ENCODE assay signal across 19 mouse cellular contexts in genomic region chr14:31191936-31192335, GRCm38 (mm10). TPM values are rescaled to one million over a fixed set of nuclear protein-coding genes. Genes with fewer than 3 reads are reported as not detected.
DNase-seq lines count a peak whose midpoint lies in the region; ATAC-seq lines count a peak whose summit lies in the region.
"Had no signal": no experiment of that assay in that cellular context is flagged by ENCODE, and none has a peak within 500 bp of the region (broad histone marks: within the 10 kb centered on the region; RNA-seq: fewer than 3 reads in every experiment).

No protein-coding gene starts in this region.

- peak; percentile 53 for DNase-seq in adrenal gland, postnatal 10 days
- DNase-seq in adrenal gland, adult 18-20 months (ENCODE audit: low spot score in 2 of 2), result no peak
- DNase-seq in heart, postnatal 14 days, result no peak
- DNase-seq in fat pad, adult 2 months (ENCODE audit: extremely low read depth, low read depth, low spot score), result peak; percentile 75
- no peak for DNase-seq in layer of hippocampus, postnatal 36 days
- DNase-seq: adrenal gland, postnatal 14 days; lung, embryonic 14.5 days; thymus, adult 2 months had no signal

- 30% methylated on average over 2 of the region's 2 CpGs for WGBS in heart, embryonic 13.5 days
- WGBS in liver, embryonic 16.5 days (ENCODE audit: insufficient replicate concordance), result 56% methylated on average over 2 of the region's 2 CpGs
- 65% methylated on average over 2 of the region's 2 CpGs for WGBS in liver, embryonic 12.5 days (ENCODE audit: insufficient replicate concordance)

- H3K9me3 ChIP-seq in heart, embryonic 13.5 days, result no peaks in the 10 kb centered on the region
- H3K9me3 ChIP-seq in liver, embryonic 16.5 days (replicated peaks; ENCODE audit: control insufficient read depth, low read length), result no peaks in the 10 kb centered on the region
- no peaks in the 10 kb centered on the region for H3K9me3 ChIP-seq in liver, embryonic 12.5 days (replicated peaks)
- H3K9me3 ChIP-seq: embryonic facial prominence, embryonic 12.5 days; heart, embryonic 10.5 days; hindbrain, embryonic 12.5 days; kidney, embryonic 15.5 days; neural tube, embryonic 12.5 days had no signal

- no peak overlapping the region for H3K4me2 ChIP-seq in heart, embryonic 13.5 days
- no peak overlapping the region for H3K4me2 ChIP-seq in liver, embryonic 16.5 days (ENCODE audit: low read depth, low read length)
- H3K4me2 ChIP-seq in liver, embryonic 12.5 days, result no peak overlapping the region
- H3K4me2 ChIP-seq: embryonic facial prominence, embryonic 12.5 days; hindbrain, embryonic 12.5 days; kidney, embryonic 15.5 days; lung, embryonic 14.5 days; neural tube, embryonic 12.5 days had no signal

- peaks cover 98% of the 10 kb centered on the region for H3K36me3 ChIP-seq in heart, embryonic 13.5 days
- H3K36me3 ChIP-seq in liver, embryonic 16.5 days (ENCODE audit: control insufficient read depth, insufficient read depth), result peaks cover 34% of the 10 kb centered on the region
- H3K36me3 ChIP-seq in liver, embryonic 12.5 days, result peaks cover 98% of the 10 kb centered on the region

- H3K4me1 ChIP-seq in heart, embryonic 13.5 days, result peaks cover 98% of the 10 kb centered on the region
- H3K4me1 ChIP-seq in liver, embryonic 16.5 days (ENCODE audit: control insufficient read depth, low read depth, low read length), result peaks cover 19% of the 10 kb centered on the region
- peaks cover 15% of the 10 kb centered on the region for H3K4me1 ChIP-seq in liver, embryonic 12.5 days
- H3K4me1 ChIP-seq: embryonic facial prominence, embryonic 12.5 days; hindbrain, embryonic 12.5 days had no signal

- 0 out of 2 replicates have a peak overlapping the region, but pooled peaks have one; percentile 20 for H3K9ac ChIP-seq in heart, embryonic 13.5 days
- H3K9ac ChIP-seq in liver, embryonic 16.5 days (ENCODE audit: low read depth, low read length), result no peak overlapping the region
- no peak overlapping the region for H3K9ac ChIP-seq in liver, embryonic 12.5 days
- H3K9ac ChIP-seq: embryonic facial prominence, embryonic 12.5 days; hindbrain, embryonic 12.5 days; kidney, embryonic 15.5 days; lung, embryonic 14.5 days; neural tube, embryonic 12.5 days had no signal

- peak overlapping the region; percentile 72 for H3K27ac ChIP-seq in heart, embryonic 13.5 days (replicated peaks)
- H3K27ac ChIP-seq in liver, embryonic 16.5 days (ENCODE audit: low read length), result no peak overlapping the region
- no peak overlapping the region for H3K27ac ChIP-seq in liver, embryonic 12.5 days
- H3K27ac ChIP-seq: embryonic facial prominence, embryonic 12.5 days; heart, embryonic 10.5 days; hindbrain, embryonic 12.5 days; kidney, embryonic 15.5 days; left cerebral cortex, adult 2 months; neural tube, embryonic 12.5 days had no signal

- intact Hi-C loops in heart, postnatal 14 days (cut with DNase I), result no loop called here

- ATAC-seq in heart, embryonic 13.5 days (ENCODE audit: extremely low read depth, insufficient number of reproducible peaks, low FRiP score, low TSS enrichment), result no peak
- 0 out of 2 replicates have a peak, but pooled peaks have one; percentile 12 for ATAC-seq in liver, embryonic 16.5 days (ENCODE audit: low read depth)
- no peak for ATAC-seq in liver, embryonic 12.5 days
- ATAC-seq: inflammation-experienced regulatory T-cells, adult 6 months had no signal

- H3K27me3 ChIP-seq in heart, embryonic 13.5 days (replicated peaks), result no peaks in the 10 kb centered on the region
- H3K27me3 ChIP-seq in liver, embryonic 16.5 days (ENCODE audit: control insufficient read depth, insufficient read depth, low read depth, low read length), result no peaks in the 10 kb centered on the region
- no peaks in the 10 kb centered on the region for H3K27me3 ChIP-seq in liver, embryonic 12.5 days (replicated peaks)
- H3K27me3 ChIP-seq: CH12.LX; embryonic facial prominence, embryonic 12.5 days; hindbrain, embryonic 12.5 days; kidney, embryonic 15.5 days; neural tube, embryonic 12.5 days had no signal

- H3K4me3 ChIP-seq in heart, embryonic 13.5 days, result no peak overlapping the region
- H3K4me3 ChIP-seq in liver, embryonic 16.5 days (ENCODE audit: low read depth, low read length), result no peak overlapping the region
- H3K4me3 ChIP-seq in liver, embryonic 12.5 days, result no peak overlapping the region
- H3K4me3 ChIP-seq: embryonic facial prominence, embryonic 12.5 days; heart, embryonic 10.5 days; hindbrain, embryonic 12.5 days; kidney, embryonic 15.5 days; left cerebral cortex, adult 2 months; neural tube, embryonic 12.5 days had no signal

RNA-seq across cellular contexts. Expression of gene Tnnc1, which starts 16.2 kb away (rescaled TPM):
- 10 to 100 TPM; 11.1 to 45.0 TPM for total RNA-seq in adrenal gland, postnatal 10 days (2021)
- 1 to 10 TPM in 1 of 2 experiments, under 1 TPM in 1; 0.74 to 1.7 TPM for total RNA-seq in adrenal gland, adult 18-20 months (2021)
- 3,442 and 4,164 TPM in 2 replicates for polyA plus RNA-seq in heart, embryonic 13.5 days (2015; fragmentation: Nextera tagmentation; extraction: Ambion mirVana)
- 1,000 to 10,000 TPM; 4,401 to 4,949 TPM for total RNA-seq in heart, postnatal 14 days (2021)
- 80.6 and 93.1 TPM in 2 replicates for polyA plus RNA-seq in liver, embryonic 16.5 days (2015; fragmentation: Nextera tagmentation; extraction: Ambion mirVana)
- 10.8 and 11.5 TPM in 2 replicates for polyA plus RNA-seq in liver, embryonic 12.5 days (2016; fragmentation: Nextera tagmentation; extraction: Ambion mirVana)
- total RNA-seq in layer of hippocampus, postnatal 36 days (2021), result 1 to 10 TPM; 3.8 to 4.4 TPM
- polyA plus RNA-seq: inflammation-experienced regulatory T-cells, adult 6 months had no signal

RNA-seq across cellular contexts. Expression of gene Stab1, which starts 23.5 kb away (rescaled TPM):
- total RNA-seq in adrenal gland, postnatal 10 days (2021), result 10 to 100 TPM; 74.3 to 74.8 TPM
- total RNA-seq in adrenal gland, adult 18-20 months (2021), result 10 to 100 TPM; 83.4 to 93.7 TPM
- polyA plus RNA-seq in heart, embryonic 13.5 days (2015; fragmentation: Nextera tagmentation; extraction: Ambion mirVana), result 43.2 and 49.5 TPM in 2 replicates
- 10 to 100 TPM; 74.5 to 78.7 TPM for total RNA-seq in heart, postnatal 14 days (2021)
- 25.8 and 32.2 TPM in 2 replicates for polyA plus RNA-seq in liver, embryonic 16.5 days (2015; fragmentation: Nextera tagmentation; extraction: Ambion mirVana)
- 27.4 and 28.0 TPM in 2 replicates for polyA plus RNA-seq in liver, embryonic 12.5 days (2016; fragmentation: Nextera tagmentation; extraction: Ambion mirVana)
- 10 to 100 TPM; 16.6 to 24.0 TPM for total RNA-seq in layer of hippocampus, postnatal 36 days (2021)

RNA-seq across cellular contexts. Expression of gene Nisch, which starts 24.8 kb away (rescaled TPM):
- 100 to 1,000 TPM; 224 to 328 TPM for total RNA-seq in adrenal gland, postnatal 10 days (2021)
- 100 to 1,000 TPM; 257 to 319 TPM for total RNA-seq in adrenal gland, adult 18-20 months (2021)
- 340 and 345 TPM in 2 replicates for polyA plus RNA-seq in heart, embryonic 13.5 days (2015; fragmentation: Nextera tagmentation; extraction: Ambion mirVana)
- total RNA-seq in heart, postnatal 14 days (2021), result 100 to 1,000 TPM; 185 to 197 TPM
- 94.9 and 112 TPM in 2 replicates for polyA plus RNA-seq in liver, embryonic 16.5 days (2015; fragmentation: Nextera tagmentation; extraction: Ambion mirVana)
- 145 and 151 TPM in 2 replicates for polyA plus RNA-seq in liver, embryonic 12.5 days (2016; fragmentation: Nextera tagmentation; extraction: Ambion mirVana)
- total RNA-seq in layer of hippocampus, postnatal 36 days (2021), result 100 to 1,000 TPM; 458 to 488 TPM

RNA-seq across cellular contexts. Expression of gene Sema3g, which starts 25.7 kb away (rescaled TPM):
- total RNA-seq in adrenal gland, postnatal 10 days (2021), result 10 to 100 TPM; 12.1 to 12.3 TPM
- 10 to 100 TPM in 1 of 2 experiments, 1 to 10 TPM in 1; 8.5 to 10.6 TPM for total RNA-seq in adrenal gland, adult 18-20 months (2021)
- polyA plus RNA-seq in heart, embryonic 13.5 days (2015; fragmentation: Nextera tagmentation; extraction: Ambion mirVana), result 0.51 TPM in 2 replicates
- 10 to 100 TPM; 17.4 to 22.2 TPM for total RNA-seq in heart, postnatal 14 days (2021)
- polyA plus RNA-seq in liver, embryonic 16.5 days (2015; fragmentation: Nextera tagmentation; extraction: Ambion mirVana), result 0.04 TPM in 2 replicates
- 0.04 and 0.18 TPM in 2 replicates for polyA plus RNA-seq in liver, embryonic 12.5 days (2016; fragmentation: Nextera tagmentation; extraction: Ambion mirVana)
- 1 to 10 TPM; 4.5 to 4.9 TPM for total RNA-seq in layer of hippocampus, postnatal 36 days (2021)
- polyA plus RNA-seq: inflammation-experienced regulatory T-cells, adult 6 months had no signal

RNA-seq across cellular contexts. Expression of gene Phf7, which starts 59.2 kb away (rescaled TPM):
- total RNA-seq in adrenal gland, postnatal 10 days (2021), result 1 to 10 TPM; 9.1 to 9.2 TPM
- total RNA-seq in adrenal gland, adult 18-20 months (2021), result 1 to 10 TPM; 5.8 to 6.7 TPM
- 7.8 and 8.2 TPM in 2 replicates for polyA plus RNA-seq in heart, embryonic 13.5 days (2015; fragmentation: Nextera tagmentation; extraction: Ambion mirVana)
- 1 to 10 TPM; 4.3 to 4.6 TPM for total RNA-seq in heart, postnatal 14 days (2021)
- 6.1 and 6.3 TPM in 2 replicates for polyA plus RNA-seq in liver, embryonic 16.5 days (2015; fragmentation: Nextera tagmentation; extraction: Ambion mirVana)
- 9.9 and 10.0 TPM in 2 replicates for polyA plus RNA-seq in liver, embryonic 12.5 days (2016; fragmentation: Nextera tagmentation; extraction: Ambion mirVana)
- total RNA-seq in layer of hippocampus, postnatal 36 days (2021), result 1 to 10 TPM; 3.5 to 3.6 TPM

Comparison
In these comparisons a context has a peak if more than half of its experiments do, and no peak if none do; other contexts are left out.
1. DNase-seq: peak in adrenal gland, postnatal 10 days (single experiment) and fat pad, adult 2 months (single experiment); none in adrenal gland, adult 18-20 months (0 of 2), heart, postnatal 14 days (0 of 2) and layer of hippocampus, postnatal 36 days (0 of 2).
2. RNA of gene Tnnc1, which starts 16.2 kb away (total RNA-seq): 4,401 to 4,949 TPM in heart, postnatal 14 days; 11.1 to 45.0 TPM in adrenal gland, postnatal 10 days, 3.8 to 4.4 TPM in layer of hippocampus, postnatal 36 days and 0.74 to 1.7 TPM in adrenal gland, adult 18-20 months; every median in the first group is over 10 times any median in the second.